Mouse (Mus musculus) heart, postnatal 25 days (tissue): ENCODE results near the gene Ints6l. TPM values are rescaled to one million over a fixed set of nuclear protein-coding genes. Genes with fewer than 3 reads are reported as not detected.

Source experiments
- DNase-seq: peaks from one replicate; pipeline ENCODE4 v3.0.0; 2022; ENCODE audit warnings: low spot score
- intact Hi-C: fragments of 180-260 bp; cut with DNase I; formaldehyde crosslinking; loops from one replicate; pipeline ENCODE4 v1.15.1; 2025
- total RNA-seq, 2 experiments: library from RNA; stranded (reverse); gene quantifications; 2 replicates each; pipeline ENCODE4 v1.2.3; 2021

Gene Ints6l
- 1 to 10 TPM; 6.3 to 6.6 TPM for total RNA-seq

DNA sequence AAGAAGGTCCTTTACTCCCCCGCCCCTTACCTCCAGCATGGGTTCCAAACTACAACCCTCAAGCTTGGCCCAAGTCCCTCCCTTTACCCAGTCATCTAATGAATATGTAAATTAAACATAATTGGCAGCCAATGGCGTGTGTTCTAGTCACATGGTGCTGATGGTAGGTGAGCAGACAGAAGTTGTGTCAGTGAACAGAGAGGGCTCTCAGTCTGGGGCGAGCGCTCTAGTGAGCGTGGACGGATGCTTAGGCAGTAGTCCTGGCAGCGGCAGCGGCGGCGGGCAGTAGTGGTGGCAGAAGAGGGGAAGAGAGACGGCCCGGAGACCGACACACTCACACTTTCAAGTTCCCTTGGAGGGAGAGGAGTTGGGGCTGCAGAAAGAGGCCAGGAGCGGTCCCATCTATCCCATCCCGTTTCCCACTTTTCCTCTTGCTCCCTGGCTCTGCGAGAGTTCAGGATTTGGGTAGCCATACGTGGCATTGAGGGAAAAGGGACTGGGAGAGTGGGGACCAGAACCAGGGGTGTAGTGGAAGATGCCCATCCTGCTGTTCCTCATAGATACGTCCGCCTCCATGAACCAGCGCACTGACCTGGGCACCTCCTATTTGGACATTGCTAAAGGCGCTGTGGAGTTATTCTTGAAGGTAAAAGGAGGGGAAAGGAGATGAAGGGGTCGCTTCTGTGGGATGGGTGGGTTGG is at the start of gene Ints6l:
TSS of gene Ints6l (plus strand) at position 187 of the 701 bp plus-strand sequence.
- DNase-seq: peak; percentile 58
- intact Hi-C loops: loop anchor here (5.0 kb wide), 1 partner anchor 32 kb away; no protein-coding TSS in a partner anchor

DNA sequence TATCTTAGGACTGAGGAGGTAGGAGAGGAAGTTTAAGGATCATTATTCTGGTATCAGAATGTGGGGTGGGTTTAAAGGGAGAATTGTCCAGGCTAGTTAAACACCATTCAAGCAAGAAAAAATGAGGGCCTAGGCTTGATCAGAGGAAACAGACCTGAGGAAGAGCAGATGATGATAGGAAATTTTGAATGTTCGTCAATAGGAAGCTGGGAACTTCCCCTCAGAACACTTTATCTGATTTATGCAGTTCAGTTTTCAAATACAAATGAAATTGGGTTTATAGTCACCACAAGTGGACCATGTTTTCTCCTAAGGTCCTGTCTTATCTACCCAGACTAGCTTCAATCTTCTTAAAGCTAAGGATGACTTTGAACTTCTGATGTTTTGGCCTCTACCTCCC is 49.2 kb upstream of the Ints6l start:
- intact Hi-C loops: no loop called here

DNA sequence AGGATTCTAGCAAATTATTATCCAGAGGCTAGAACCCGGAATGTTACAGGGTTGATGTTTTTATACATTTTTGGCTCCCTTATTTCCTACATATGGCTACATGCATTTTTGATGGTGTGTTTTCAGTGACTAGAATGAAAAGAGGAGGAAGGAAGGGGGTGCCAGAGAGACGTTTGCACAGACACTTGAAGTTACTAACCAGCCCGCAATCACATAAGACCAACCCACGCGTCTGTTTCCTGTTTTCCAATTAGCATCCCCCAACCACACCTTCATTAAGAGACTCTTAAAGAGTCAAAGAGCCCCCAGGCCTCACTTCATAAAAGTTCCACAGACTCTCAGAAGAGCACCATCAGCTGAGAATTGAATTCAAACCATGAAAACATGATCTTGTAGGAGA is 48.5 kb upstream of the Ints6l start:
- no peak for DNase-seq
- intact Hi-C loops: no loop called here

More for the DNA sequence above, 49.2 kb upstream of the Ints6l start:
- DNase-seq: no peak

DNA sequence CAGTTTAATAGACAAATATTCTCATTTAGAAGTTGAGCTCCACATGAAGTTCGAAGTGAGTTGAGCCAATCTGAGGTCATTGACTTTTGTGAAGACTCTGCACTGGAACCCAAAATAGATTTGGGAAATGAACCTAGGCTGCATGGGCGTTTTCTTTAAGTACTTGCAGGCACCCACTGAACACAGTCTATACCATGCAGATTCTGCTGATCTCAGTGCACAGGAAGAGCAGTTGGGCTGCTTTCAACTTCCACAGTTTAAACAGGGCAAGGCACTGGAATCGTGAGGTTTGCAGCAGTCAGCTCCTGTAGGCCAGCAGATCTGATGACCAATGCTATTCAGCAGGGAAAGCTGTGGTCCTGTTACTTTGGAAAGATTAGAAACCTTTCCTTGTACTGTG is 38.4 kb upstream of the Ints6l start:
- DNase-seq: no peak
- intact Hi-C loops: no loop called here

DNA sequence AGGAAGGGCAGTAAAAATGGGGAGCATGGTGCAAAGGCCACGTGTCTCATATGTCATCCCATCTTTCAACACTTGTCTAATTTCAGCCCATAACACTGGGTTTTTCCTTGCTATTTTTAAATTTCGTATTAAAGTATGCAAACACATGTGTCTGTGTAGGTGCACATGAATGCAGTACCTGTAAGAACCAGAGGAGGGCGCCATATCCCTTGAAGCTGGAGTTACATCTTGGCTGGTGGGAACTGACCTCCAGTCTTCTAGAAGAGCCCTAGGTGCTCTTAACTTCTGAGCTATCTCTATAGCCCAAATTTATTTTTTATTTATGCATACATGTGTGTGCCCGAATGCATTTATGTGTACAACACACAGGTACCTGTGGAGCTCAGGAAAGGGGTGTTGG is 37.1 kb upstream of the Ints6l start:
- intact Hi-C loops: no loop called here
- DNase-seq: no peak

DNA sequence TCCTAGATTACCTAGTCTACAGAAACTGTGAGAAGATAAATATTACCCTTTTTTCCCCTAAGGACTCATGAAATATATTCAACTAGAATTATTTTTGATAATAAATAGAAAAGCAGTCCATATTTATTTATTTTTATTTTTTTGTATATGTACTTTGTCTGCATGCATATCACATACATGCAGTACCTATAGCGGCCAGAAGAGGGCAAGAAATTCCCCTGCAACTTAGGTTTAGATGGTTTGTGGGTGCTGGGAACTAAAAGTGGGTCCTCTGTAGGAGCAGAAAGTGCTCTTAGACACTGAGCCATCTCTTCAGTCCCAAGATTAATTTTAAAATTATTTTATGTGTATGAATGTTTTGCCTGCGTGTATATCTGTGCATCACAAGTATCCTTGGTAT is 24.1 kb upstream of the Ints6l start:
- no peak for DNase-seq
- intact Hi-C loops: no loop called here

DNA sequence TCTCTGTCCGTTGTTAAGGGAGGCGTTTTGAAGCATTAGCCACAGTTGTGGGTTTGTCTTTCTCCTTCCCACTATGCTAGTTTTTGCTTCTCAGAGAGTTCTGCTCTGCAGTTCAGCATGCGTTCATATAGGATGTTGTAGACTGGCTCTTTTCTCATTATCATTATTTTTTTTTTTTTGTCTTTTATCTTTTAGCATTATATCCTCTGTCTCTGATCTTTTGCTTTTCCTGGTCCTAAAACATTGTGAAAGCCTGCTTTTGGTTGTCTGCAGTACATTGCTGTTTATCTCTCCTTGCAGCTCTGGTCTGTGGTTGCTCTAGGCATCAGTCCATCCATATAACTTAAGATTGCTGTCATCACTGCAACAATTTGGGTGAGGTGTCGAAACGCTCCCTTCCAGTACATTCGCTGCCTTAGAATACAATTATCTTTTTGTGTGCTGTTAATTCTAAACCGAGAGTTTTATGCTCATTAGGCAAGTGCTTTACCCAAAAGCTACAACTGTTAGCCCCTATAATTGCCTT is 18.8 kb upstream of the Ints6l start:
- intact Hi-C loops: no loop called here
- no peak for DNase-seq

DNA sequence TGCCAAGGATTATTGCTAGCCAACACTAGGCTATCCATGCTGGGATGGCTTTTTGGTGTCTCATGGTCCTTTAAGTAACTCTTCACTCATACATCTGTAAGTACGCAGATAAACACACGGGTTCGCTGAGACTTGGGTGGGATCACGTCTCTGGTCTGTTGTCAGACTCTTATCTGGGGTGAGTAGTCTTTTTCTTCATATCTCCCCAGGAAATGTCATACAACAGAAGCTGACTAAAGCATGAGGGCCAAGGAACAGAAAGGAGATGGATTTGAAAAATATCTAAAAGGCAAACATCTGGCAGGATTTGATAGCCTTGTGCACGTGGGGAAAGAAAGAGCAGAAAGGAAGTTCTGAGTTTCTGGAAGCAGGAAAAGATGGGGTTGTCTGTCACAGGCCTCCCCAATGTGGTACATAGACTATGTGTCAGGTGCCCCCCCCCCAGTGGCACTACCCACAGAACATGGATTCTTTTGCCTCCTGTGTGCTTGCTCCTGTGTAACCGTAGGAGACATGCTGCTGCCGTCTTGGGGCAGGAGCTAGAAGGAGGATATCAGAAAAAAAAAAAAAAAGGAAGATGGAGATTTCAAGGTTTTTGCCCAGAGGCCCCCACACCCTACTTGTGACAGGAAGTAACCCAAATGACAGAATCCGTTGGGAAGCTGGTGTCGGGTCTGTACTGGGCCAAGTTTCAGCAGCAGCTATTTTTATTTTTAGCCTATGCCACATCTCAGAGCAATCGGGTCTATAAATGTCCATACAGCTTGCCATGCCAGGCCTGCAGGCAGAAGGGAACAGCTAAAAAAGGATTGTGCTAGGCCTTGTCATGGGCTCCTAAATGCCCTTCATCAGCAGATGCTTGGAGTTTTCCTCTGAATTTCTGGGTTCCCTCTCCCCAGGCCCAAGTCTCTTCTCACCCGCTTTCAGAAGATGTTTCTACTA is 7.9 kb upstream of the Ints6l start:
- DNase-seq: no peak
- intact Hi-C loops: no loop called here

DNA sequence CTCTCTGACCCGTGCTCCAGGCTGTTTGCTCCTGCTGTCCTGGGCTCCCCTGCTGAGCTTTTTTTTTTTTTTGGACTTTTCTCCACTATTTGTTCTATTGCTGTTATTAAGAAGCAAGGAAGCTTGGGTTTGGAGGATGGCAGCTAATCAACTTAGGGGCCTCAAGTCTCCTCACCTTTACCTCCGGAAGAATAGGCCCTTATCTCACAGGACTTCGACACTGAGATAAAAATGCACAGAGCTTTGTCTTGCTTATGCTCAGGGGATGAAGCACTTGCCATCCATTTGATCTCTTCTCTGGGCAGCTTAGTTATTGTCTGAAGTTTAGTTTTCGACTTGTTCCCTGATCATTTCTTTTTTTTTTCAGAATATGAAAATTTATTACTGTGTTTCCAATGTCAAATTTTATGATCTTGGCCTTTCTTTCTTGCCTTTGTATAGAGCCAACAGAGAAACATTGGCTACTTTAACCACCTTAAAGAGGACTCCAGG is 7.1 kb upstream of the Ints6l start, which contains the start of gene Gm2174:
TSS of gene Gm2174 (plus strand) at position 442 of the 492 bp plus-strand sequence.
- no peak for DNase-seq
- intact Hi-C loops: no loop called here

DNA sequence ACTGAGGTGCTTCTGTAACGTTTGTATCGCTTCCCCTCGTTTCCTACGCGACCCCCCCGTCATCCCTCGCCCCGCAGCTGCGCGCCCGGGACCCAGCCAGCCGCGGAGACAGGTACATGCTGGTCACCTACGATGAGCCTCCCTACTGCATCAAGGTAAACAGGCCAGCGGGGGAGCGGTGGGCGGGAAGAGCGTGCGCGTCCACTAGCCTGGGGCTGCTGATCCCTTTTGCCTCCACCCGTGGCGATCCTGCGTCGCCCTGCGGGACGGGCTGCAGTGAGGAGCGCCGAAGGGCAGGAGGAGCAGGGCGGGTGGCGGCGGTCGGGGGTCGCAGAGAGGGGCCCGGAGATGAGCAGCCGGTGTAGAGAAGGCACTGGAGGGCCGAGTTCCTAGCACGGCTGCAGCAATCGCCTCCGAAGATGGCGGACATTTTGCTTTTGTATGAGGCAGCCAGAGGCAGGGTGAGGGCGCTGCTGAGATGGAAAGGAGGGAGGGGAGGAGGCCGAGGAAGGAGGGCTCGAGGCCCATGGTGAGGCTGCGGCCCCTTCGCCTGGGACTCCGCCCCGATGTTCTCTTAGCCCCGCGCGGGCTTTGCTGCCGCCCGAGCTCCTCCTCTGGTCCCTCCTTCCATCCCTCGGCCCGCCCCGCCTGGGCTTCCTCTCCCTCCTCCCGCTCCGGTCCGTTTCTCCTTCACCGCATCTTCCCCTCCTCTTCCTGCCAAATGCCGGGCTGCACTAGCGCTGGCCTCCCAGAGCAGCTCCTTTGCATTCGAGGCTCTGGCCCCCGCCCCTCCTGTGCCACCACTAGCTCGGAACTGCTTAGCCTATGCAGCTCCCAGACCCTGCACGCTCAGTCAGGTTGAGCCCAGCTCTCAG is 952 bp downstream of the Ints6l start:
- DNase-seq: peak; percentile 81
- intact Hi-C loops: loop anchor here (2.0 kb wide), 1 partner anchor 17 kb away; no protein-coding TSS in a partner anchor

DNA sequence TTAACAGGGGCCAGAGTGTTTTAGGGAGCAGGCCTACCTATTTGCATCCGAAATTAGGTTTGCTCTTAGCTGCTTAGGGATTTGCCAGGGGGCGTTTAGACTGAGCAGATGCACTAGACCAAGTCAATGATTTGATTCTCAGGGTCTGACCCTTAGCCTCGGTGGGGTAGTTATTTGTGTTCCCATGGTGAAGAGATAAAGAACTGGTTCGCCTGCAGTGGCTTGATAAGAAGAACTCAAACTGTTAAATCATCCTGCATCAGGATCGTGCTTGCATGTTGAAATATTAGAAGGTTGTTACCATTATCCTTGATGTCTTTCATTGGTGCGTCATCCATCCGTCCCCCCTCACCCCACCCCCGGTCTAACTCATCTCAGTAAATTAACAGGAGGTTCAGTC is 1.7 kb downstream of the Ints6l start:
- intact Hi-C loops: loop anchor here (2.0 kb wide), 1 partner anchor 16 kb away; no protein-coding TSS in a partner anchor

DNA sequence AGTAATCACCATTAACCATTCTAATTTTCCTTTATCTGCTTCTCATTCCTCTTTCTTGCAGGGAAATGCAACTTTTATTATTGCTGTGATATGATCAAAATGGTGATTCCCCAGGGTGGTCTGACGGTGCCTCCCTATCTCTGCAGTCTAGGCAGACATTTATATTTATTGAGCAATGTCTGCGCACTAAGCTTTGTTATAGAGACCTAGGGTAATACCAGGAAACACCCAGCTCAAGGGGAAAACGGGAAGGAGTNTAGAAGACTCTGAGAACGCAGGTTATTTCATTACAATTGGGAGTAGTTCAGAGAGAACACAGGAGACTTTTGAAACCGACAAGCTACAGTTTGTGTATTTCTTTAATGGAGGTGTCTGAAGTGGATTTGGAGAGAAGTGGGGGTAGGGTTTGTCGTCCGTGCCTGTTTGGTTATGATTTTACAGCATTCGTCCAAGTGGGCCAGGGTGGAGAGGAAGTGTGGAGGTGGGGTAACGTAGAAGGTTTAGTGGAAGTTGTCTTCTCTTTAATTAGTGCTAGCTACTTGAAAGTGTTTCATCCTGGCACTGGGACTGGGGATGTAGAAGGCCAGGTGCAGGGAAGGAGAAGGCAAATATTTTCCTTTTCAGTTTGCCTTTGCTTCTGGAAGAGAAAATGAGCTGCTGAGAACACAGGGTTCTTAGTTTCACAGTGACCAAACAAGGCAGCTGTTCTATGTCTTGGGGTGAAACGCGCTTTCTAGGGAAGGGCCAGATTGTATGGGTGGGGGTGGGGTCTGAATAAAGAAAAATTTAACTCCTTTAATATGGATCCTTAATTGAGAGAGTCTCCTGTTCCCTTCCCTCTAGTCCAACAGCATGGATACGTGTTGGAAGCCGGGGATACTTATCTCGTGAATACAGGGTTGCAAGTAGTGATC is 7.6 kb downstream of the Ints6l start:
- DNase-seq: no peak
- intact Hi-C loops: no loop called here

More for the DNA sequence above, 1.7 kb downstream of the Ints6l start:
- no peak for DNase-seq

DNA sequence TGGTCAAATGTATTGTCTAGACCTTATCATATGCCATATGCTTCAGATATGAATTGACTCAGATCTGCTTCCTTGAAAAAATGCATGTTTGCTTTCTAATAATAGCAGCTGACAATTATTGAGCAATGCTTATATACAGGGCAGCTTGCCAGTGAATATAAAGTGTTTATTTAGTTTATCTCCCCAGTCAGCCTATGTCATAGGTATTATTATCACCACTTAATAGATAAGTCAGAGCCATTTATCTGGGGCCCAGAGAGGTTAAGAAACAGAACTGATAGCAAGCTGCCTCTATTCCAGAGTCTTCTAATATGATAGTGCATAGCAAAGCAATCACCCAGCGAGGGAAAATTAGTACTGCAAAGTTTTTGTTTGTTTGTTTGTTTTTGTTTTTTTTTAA is 10.2 kb downstream of the Ints6l start:
- intact Hi-C loops: no loop called here
- DNase-seq: no peak

DNA sequence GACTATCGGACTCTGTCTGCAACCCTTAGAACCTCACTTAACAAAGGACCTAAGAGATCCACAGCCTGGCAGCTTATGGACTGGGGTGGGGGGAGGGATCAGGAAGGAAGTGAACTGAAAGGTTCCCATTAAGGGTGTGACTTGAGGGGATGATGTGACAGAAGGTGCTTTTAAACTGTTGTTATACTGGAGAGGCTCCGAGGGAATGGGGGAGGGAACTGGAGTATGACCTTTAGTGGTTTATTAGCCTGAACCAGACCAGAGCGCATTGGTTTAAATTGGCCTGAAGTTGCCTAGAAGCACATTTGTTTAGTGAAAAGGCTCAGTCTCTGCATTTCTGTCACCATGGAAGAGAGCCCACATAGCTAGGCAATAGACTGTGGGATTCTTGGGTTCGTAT is 13.0 kb downstream of the Ints6l start:
- intact Hi-C loops: no loop called here
- no peak for DNase-seq

DNA sequence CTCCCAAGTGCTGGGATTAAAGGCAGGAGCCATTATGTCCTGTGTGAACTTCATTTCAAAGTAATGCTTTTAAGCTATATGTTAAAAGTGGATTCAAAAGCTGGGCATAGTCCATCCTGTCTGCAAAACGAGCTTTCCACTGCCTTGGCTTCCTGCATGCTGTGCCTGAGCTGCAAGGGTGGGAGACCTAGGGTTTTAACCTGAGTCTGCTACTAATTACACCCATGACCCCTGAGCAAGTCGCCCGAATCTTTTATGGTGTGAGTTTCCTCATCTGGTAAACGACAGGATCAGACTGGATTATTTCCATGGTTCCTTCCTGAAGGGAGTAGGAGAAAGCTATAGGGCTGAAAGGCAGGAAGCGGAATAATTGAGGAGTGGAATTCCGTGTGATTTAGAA is 13.8 kb downstream of the Ints6l start:
- intact Hi-C loops: no loop called here
- DNase-seq: no peak

DNA sequence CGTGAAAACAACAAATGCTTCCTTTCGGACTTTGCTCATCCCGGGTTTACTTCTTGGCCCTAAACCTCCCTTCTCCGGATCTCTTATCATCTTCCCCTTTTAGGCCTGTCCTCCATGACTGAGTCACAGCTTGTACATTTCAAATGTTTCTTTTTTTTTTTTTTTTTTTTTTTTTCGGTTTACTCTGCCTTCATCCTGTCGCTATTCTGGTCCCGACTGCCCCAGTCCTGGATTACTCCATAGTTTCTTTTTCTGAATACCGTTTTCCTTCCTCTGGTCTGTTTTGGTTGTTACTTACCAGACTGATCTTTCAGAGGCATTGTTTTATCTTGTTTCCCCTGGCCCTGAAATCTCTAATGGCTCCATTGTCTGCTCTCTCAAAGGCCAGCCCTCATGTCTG is 19.4 kb downstream of the Ints6l start:
- no peak for DNase-seq
- intact Hi-C loops: no loop called here

DNA sequence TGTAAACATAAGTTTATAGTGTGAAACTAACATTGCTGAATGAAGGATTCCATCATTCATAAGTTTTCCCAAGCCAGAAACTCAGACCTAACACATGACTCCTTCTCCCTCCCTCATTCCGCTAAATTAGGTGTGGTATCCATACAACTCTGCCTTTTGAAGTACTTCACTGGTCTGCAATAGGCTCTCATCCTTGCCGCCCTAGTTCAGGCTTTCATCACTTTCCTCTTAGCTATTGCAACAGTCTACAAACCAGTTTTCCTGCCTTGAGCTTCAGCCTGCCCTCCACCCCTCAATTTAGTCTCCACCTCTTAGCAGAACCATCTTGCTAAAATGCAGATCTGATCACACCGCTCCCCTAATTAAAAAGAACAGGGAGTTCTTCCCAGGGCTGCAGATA is 22.9 kb downstream of the Ints6l start:
- intact Hi-C loops: no loop called here
- DNase-seq: no peak

DNA sequence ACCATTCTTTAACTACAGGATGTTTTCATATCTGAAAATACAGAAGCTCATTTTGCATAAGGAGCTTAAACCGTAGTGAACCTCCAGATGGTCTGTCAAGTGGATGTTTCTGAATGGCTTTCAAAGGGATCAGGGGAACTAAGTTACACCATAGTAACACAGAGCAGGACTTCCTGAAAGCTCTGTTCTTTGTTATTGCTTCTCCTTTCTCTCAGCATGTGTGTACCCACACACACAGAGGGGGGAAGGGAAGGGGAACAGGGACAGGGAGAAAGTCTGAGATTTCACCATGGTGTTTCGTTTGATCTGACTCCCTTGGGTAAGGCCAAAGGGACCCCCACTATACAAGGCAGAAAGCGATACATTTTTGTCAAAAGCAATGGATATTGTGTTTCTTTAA is 27.2 kb downstream of the Ints6l start:
- DNase-seq: no peak
- intact Hi-C loops: no loop called here
